Mouse (Mus musculus) T-helper 17 cell (primary cell): ENCODE measurements around the gene Cdk19.

ENCODE experiments used
- in situ Hi-C, 2 experiments: fragments of 300-600 bp; cut with MboI, MseI; formaldehyde crosslinking; loops; 1 replicate in 1 of 2; 2 replicates in 1 of 2; pipeline ENCODE4 v1.15.1; 2025; ENCODE audit warnings: high pct_unique_total_duplicates in 2 of 2

Gene Cdk19

DNA sequence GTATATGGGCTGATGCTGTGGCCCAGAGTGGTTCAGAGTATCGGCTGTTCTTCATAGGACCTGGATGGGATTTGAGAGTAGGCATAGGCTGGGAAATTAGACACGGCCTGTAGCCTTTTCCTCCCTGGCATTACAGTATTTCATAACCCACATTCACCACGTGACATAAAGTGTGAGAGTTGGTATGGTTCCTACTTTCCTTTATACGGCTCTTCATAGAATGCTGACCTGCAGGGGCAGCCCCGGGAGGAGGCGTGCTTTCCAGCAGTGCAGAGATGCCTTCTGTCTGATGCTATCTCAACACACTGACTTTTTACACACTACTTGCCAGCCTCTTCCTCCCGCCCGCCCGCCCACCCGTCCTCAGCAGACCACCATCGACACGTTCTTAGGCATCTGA lies 96.0 kb downstream of the Cdk19 start:
- in situ Hi-C loops = no loop called here

- in situ Hi-C loops = no loop called here
These were observed 97.8 kb downstream of the Cdk19 start for GRCm38 (mm10) chr10:40437117-40437516.

- in situ Hi-C loops = no loop called here
These were observed 101.4 kb downstream of the Cdk19 start for GRCm38 (mm10) chr10:40440740-40441139.

GRCm38 (mm10) chr10:40442076-40442475 lies 102.7 kb downstream of the Cdk19 start:
- in situ Hi-C loops = no loop called here

DNA sequence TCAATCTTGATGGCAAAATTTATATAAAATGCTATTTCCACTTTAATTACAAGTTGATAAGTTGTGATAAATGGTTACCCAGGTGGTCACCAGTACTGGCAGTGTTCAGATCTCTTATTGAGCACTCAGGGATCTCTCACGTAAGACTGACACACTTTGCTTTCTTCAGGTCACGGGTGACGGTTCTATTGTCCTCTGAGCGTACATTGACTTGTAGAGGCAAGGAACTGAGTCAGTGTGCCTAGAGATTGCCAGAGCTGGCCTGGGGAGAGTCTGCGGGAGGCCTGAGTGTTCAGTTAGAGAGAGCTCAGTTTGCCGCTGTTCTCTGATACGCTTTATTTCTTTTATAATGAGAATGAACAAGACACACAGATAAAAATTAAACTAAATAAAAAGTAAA lies 104.0 kb downstream of the Cdk19 start:
- in situ Hi-C loops = no loop called here

DNA sequence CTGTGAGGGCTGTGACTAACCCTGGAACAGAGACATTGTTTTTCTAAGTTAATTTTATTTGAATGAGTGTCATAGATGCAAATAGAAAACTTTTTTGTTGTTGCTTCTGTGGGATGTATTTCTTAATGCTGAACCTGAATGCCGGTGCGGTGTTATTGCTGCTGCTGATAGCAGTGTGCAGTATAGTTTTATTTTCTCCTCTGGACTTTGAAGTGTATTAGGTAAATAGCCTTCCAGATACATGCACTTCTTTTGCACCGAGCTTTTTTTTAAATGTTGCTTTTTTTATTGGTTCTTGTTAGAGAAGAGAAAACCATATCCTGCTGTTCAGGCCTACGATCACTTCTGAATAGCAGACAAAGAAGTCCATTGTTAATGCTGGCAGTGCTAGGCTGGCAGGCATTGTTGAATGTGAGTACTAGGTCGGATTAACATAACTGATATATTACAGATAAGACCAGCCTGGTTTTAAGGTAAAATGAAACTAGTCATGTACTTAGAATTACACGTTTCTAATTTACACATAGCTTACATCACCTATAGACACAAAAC lies 104.5 kb downstream of the Cdk19 start:
- in situ Hi-C loops = no loop called here

- in situ Hi-C loops = no loop called here
These were observed 105.2 kb downstream of the Cdk19 start for GRCm38 (mm10) chr10:40444586-40444985.

- in situ Hi-C loops = no loop called here
These were observed 106.8 kb downstream of the Cdk19 start for GRCm38 (mm10) chr10:40446088-40446604.

- in situ Hi-C loops = no loop called here
These were observed 107.3 kb downstream of the Cdk19 start for GRCm38 (mm10) chr10:40446630-40447029.

- in situ Hi-C loops = no loop called here
These were observed 107.9 kb downstream of the Cdk19 start for GRCm38 (mm10) chr10:40447295-40447694.

- in situ Hi-C loops = no loop called here
These were observed 108.6 kb downstream of the Cdk19 start for GRCm38 (mm10) chr10:40447921-40448320.

DNA sequence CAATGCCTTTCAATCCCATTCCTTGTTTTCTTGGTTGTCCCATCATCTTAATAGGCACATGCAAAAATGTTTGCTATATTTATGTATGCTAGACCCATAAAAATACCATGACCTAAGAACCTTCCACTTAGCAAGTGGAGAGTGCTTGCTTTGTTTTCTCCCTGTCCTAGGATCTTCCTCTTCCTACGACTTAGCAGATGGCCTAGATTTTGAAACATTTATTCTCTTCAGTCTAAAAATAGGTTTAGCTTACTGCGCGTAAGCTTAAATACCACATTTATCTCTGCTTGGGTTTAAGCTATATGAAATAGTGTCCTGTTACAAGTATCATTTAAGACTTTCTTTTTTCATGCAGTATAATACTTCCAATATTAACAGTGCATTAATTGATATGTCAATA lies 109.1 kb downstream of the Cdk19 start:
- in situ Hi-C loops = no loop called here

DNA sequence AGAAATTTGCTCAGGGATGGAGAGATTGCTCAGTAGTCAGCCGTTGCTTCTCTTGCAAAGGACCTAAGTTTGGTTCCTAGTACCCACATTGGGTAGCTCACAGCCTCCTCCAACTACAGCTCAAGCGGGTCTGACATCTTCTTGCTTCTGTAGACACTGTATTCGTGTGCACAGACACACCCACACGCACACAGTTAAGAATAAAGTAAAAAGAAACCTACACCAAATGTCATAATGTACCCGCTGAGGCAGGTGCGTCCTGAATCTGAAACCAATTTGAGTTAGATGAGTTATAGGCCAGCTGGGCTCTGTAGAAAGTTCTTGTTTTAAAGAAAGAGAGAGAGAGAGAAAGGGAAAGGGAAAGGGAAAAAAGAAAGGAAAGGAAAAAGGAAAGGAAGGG lies 110.2 kb downstream of the Cdk19 start:
- in situ Hi-C loops = no loop called here

DNA sequence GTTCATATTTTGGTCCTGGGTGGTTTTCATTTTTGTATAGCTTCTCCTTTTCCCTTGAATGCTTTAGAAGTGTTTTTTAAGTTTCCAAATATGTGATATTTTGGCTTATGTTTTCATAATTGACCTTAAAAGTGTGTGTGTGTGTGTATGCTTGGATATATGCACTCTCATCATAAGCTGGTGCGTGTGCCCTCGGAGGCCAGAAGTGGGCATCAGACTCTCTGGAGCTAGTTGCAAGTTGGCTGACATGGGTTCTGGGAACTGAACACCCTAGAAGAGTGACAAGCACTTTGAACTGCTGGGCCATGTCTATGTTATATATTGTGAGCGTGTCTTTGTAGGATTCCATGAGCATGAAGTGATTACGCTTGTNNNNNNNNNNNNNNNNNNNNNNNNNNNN lies 110.8 kb downstream of the Cdk19 start:
- in situ Hi-C loops = no loop called here

DNA sequence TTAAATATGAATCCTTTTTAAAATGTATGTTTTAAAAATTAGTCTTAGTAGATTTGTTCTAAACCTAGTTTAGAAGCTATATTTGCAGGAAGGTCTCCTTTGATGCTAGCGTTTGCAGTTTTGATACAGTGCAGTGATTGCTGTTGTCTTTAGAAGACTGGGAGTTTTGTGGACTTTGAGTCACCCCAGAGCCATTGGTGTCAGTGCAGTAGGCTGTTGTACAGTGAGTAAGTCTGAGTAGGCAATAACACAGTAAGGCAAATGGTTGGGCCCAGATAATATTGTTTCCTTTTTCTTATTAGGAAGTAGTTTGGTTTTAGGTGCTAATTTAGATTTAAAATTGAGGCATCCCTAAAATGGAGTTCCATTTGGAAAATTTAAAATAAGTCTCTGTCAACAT lies 117.8 kb downstream of the Cdk19 start:
- in situ Hi-C loops = no loop called here

GRCm38 (mm10) chr10:40459141-40459540 lies 119.8 kb downstream of the Cdk19 start:
- in situ Hi-C loops = no loop called here

DNA sequence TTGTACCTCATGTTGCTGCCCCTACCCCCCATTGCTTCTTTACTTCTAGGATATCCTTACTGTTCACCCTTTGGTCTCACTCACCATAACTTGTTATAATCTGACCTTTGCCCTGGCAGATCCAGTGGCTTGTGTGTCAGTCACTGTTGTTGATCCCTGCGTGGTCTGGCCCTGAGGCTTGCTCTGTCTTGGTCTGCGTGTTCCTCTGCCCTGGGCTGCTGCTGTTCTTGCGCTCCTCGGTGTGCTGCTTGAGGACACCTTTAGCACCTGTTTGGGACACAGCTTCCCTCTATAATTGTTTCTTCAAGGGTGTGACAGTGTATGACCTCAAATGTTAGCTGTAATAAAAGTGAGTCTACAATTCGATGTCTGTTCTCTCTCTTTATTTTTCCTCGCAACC lies 122.0 kb downstream of the Cdk19 start:
- in situ Hi-C loops = no loop called here

DNA sequence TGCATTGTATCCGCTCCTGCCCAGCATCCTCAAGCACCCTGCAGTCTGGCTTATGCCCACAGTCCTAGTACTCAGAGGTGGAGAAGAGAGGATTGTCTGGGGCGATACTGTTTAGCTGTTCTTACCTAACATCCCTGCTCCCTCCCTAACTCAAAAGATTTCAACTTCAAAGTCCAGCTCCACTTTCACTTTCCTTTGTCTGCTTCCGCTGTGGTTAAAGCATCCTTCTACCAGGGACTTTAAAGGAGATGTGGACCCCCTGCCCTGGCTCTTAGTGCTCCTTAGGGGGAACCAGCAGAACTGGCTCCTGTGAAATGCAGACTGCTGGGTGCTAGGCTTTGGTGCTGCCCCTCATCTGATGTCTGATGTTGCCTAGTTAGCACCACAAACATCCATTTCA lies 122.9 kb downstream of the Cdk19 start:
- in situ Hi-C loops = no loop called here

DNA sequence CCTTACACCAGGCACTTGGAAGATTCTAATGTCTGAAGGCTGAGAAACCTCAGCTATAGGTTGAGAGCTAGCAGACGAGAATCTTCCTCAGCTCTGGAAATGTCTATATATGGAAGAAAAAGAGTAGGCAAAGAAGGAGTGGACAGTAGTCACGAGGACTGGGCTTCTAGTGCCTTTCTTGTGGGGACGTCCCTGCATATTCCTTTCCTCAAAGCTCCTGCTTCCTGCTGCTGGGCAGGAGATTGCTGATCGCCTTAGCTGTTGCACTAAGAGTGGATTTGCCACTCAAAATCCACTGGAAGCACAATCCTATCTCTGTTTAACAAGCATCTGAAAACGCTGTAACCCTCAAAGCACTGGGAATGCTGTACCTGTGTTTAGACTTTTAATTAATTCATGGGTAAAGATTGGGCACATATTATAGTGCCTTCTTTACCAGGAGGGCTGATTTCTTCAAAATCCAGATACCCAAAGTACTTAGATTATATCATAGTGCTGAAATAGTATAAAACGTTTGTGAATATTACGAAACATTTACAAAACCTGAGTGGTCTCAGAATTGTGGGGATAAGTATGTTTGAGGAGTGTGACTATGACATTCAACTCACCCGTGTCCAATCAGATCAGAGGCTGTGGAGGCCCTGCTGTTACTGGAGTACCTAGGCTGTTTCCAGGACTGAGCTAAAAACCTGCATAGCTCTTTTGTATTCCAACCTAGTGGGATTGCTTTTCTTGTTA lies 128.0 kb downstream of the Cdk19 start:
- in situ Hi-C loops = no loop called here

DNA sequence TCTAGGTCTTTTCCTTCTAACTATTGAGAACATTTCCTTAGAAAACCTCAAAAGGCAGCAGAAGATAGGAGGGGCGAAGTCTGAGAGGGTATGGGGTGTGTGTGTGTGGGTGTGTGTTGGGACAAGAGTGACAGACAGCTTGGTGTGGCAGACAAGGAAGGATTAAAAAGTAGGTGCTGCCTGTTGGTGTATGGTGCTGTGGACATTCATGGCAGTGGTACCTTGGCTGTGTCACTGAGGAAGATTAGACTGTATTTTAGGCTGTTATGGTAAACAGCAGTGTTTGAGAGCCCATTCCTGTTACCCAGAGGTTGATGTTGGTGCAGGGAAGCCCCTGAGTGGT lies 128.5 kb downstream of the Cdk19 start:
- in situ Hi-C loops = no loop called here

DNA sequence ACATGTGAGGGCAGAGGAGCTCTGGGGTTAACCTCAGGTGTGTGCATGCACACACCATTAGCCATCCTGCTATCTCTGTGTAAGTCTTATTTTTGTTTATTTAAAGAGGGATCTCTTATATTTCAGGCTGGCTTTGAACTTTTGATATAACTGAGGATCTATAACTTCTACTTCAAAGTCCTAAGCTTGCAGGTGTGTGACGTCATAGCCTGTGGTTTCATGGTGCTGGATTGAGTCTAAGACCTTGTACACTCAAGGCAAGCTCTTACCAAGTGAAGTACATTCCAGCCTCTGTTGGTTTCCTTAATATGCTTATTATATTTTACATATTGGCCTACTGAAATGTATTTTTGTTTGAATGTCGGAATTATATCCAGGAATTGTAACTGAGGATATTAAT lies 129.8 kb downstream of the Cdk19 start:
- in situ Hi-C loops = no loop called here

GRCm38 (mm10) chr10:40476535-40477285 lies 137.3 kb downstream of the Cdk19 start:
- in situ Hi-C loops = no loop called here
